Mouse (Mus musculus): ENCODE measurements around the gene Folh1. TPM values are rescaled to one million over a fixed set of nuclear protein-coding genes. Genes with fewer than 3 reads are reported as not detected.
"Not testable (repeated sequence)": the region's sequence is repeated elsewhere in the genome, so short reads cannot be mapped to it uniquely, and the experiment has no call there.

The Folh1 gene
- 1 to 10 TPM; 6.2 to 8.3 TPM for total RNA-seq (2021)

GRCm38 (mm10) chr7:86775617-86776325 lies at the start of gene Folh1:
Gene Folh1, minus strand, starts transcription at chr7:86775943.
- DNase-seq (ENCODE audit: extremely low spot score in 1 of 2, low spot score in 1 of 2) = peak; percentile 11 to 33

GRCm38 (mm10) chr7:86816466-86816865 lies 40.7 kb upstream of the Folh1 start:
- DNase-seq (ENCODE audit: extremely low spot score in 1 of 2, low spot score in 1 of 2) = no peak

- DNase-seq (ENCODE audit: extremely low spot score in 1 of 2, low spot score in 1 of 2) = not testable (repeated sequence)
These were observed 40.0 kb upstream of the Folh1 start for GRCm38 (mm10) chr7:86815716-86816115.

- not testable (repeated sequence) for DNase-seq (ENCODE audit: extremely low spot score in 1 of 2, low spot score in 1 of 2)
These were observed 39.5 kb upstream of the Folh1 start for GRCm38 (mm10) chr7:86815241-86815640.

GRCm38 (mm10) chr7:86794727-86795126 lies 19.0 kb upstream of the Folh1 start, which contains the start of gene Vmn2r77:
Gene Vmn2r77, plus strand, starts transcription at chr7:86795027.
- no peak for DNase-seq (ENCODE audit: extremely low spot score in 1 of 2, low spot score in 1 of 2)

GRCm38 (mm10) chr7:86771621-86772020 lies 4.1 kb downstream of the Folh1 start:
- no peak for DNase-seq (ENCODE audit: extremely low spot score in 1 of 2, low spot score in 1 of 2)

GRCm38 (mm10) chr7:86764628-86765027 lies 11.1 kb downstream of the Folh1 start:
- no peak for DNase-seq (ENCODE audit: extremely low spot score in 1 of 2, low spot score in 1 of 2)

GRCm38 (mm10) chr7:86760751-86761150 lies 15.0 kb downstream of the Folh1 start:
- DNase-seq (ENCODE audit: extremely low spot score in 1 of 2, low spot score in 1 of 2) = no peak

GRCm38 (mm10) chr7:86725013-86725412 lies 50.7 kb downstream of the Folh1 start:
- DNase-seq (ENCODE audit: extremely low spot score in 1 of 2, low spot score in 1 of 2) = no peak

- DNase-seq (ENCODE audit: extremely low spot score in 1 of 2, low spot score in 1 of 2) = no peak
These were observed 87.7 kb downstream of the Folh1 start, which contains the start of gene Olfr292 for GRCm38 (mm10) chr7:86688030-86688429. Gene Olfr292, plus strand, starts transcription at chr7:86688330.

Other genes with a start within 250 kb of the Folh1 start
- gene Olfr295, start 192.1 kb downstream of the Folh1 start, total RNA-seq (2021) = not detected
- gene Olfr294, start 159.3 kb downstream of the Folh1 start, total RNA-seq (2021) = not detected
- gene Olfr293, start 126.9 kb downstream of the Folh1 start, total RNA-seq (2021) = not detected
- not detected for gene Olfr292, start 87.6 kb downstream of the Folh1 start, total RNA-seq (2021)
- gene Vmn2r77, start 19.1 kb upstream of the Folh1 start, total RNA-seq (2021) = not detected
- not detected for gene Vmn2r78, start 139.2 kb upstream of the Folh1 start, total RNA-seq (2021)
- under 1 TPM; 0.02 to 0.05 TPM for gene Vmn2r79, start 220.2 kb upstream of the Folh1 start, total RNA-seq (2021)

Measured in layer of hippocampus, postnatal 25 days (tissue).